Mouse (Mus musculus): Measurements from ENCODE around the gene Cntrl.
A peak's percentile ranks its signal among the peaks of the same experiment; 100 is the strongest.

Gene Cntrl

GRCm38 (mm10) chr2:35109141-35109923, at the start of gene Cntrl:
TSS of gene Cntrl (plus strand) at chr2:35109492.
- peak; percentile 94 for DNase-seq (ENCODE audit: low read depth)

GRCm38 (mm10) chr2:35060256-35060655, 49.0 kb upstream of the Cntrl start:
- no peak for DNase-seq (ENCODE audit: low read depth)

GRCm38 (mm10) chr2:35060897-35061296, 48.4 kb upstream of the Cntrl start:
- no peak for DNase-seq (ENCODE audit: low read depth)

GRCm38 (mm10) chr2:35061338-35061737, 48.0 kb upstream of the Cntrl start, which contains the start of gene Hc:
TSS of gene Hc (minus strand) at chr2:35061438.
- DNase-seq (ENCODE audit: low read depth), result no peak

- no peak for DNase-seq (ENCODE audit: low read depth)
Observed at GRCm38 (mm10) chr2:35063333-35064030, 45.8 kb upstream of the Cntrl start.

- DNase-seq (ENCODE audit: low read depth), result peak; percentile 16
Observed at GRCm38 (mm10) chr2:35066525-35067082, 42.7 kb upstream of the Cntrl start.

- no peak for DNase-seq (ENCODE audit: low read depth)
Observed at GRCm38 (mm10) chr2:35067117-35067516, 42.2 kb upstream of the Cntrl start.

- DNase-seq (ENCODE audit: low read depth), result no peak
Observed at GRCm38 (mm10) chr2:35069124-35069523, 40.2 kb upstream of the Cntrl start.

- DNase-seq (ENCODE audit: low read depth), result no peak
Observed at GRCm38 (mm10) chr2:35070275-35070674, 39.0 kb upstream of the Cntrl start.

GRCm38 (mm10) chr2:35072547-35072946, 36.7 kb upstream of the Cntrl start:
- DNase-seq (ENCODE audit: low read depth), result no peak

- DNase-seq (ENCODE audit: low read depth), result no peak
Observed at GRCm38 (mm10) chr2:35074328-35074727, 35.0 kb upstream of the Cntrl start.

GRCm38 (mm10) chr2:35079166-35079565, 30.1 kb upstream of the Cntrl start:
- DNase-seq (ENCODE audit: low read depth), result no peak

GRCm38 (mm10) chr2:35087418-35087817, 21.9 kb upstream of the Cntrl start:
- DNase-seq (ENCODE audit: low read depth), result no peak

- DNase-seq (ENCODE audit: low read depth), result no peak
Observed at GRCm38 (mm10) chr2:35100529-35100928, 8.8 kb upstream of the Cntrl start.

GRCm38 (mm10) chr2:35101443-35101842, 7.8 kb upstream of the Cntrl start, which contains the start of gene AI182371:
TSS of gene AI182371 (minus strand) at chr2:35101543.
- no peak for DNase-seq (ENCODE audit: low read depth)

- no peak for DNase-seq (ENCODE audit: low read depth)
Observed at GRCm38 (mm10) chr2:35102777-35103176, 6.5 kb upstream of the Cntrl start.

- DNase-seq (ENCODE audit: low read depth), result no peak
Observed at GRCm38 (mm10) chr2:35103558-35103957, 5.7 kb upstream of the Cntrl start.

GRCm38 (mm10) chr2:35104843-35105242, 4.4 kb upstream of the Cntrl start:
- DNase-seq (ENCODE audit: low read depth), result no peak

GRCm38 (mm10) chr2:35107984-35108635, 1.2 kb upstream of the Cntrl start:
- peak; percentile 69 for DNase-seq (ENCODE audit: low read depth)

- peak; percentile 77 for DNase-seq (ENCODE audit: low read depth)
Observed at GRCm38 (mm10) chr2:35108712-35109111, 580 bp upstream of the Cntrl start.

GRCm38 (mm10) chr2:35109924-35110304, 622 bp downstream of the Cntrl start:
- no peak for DNase-seq (ENCODE audit: low read depth)

GRCm38 (mm10) chr2:35110521-35110920, 1.2 kb downstream of the Cntrl start:
- DNase-seq (ENCODE audit: low read depth), result peak; percentile 8
